Mouse (Mus musculus): ENCODE results near the gene Fcna.
A peak's percentile ranks its signal among the peaks of the same experiment; 100 is the strongest.

The Fcna gene

DNA sequence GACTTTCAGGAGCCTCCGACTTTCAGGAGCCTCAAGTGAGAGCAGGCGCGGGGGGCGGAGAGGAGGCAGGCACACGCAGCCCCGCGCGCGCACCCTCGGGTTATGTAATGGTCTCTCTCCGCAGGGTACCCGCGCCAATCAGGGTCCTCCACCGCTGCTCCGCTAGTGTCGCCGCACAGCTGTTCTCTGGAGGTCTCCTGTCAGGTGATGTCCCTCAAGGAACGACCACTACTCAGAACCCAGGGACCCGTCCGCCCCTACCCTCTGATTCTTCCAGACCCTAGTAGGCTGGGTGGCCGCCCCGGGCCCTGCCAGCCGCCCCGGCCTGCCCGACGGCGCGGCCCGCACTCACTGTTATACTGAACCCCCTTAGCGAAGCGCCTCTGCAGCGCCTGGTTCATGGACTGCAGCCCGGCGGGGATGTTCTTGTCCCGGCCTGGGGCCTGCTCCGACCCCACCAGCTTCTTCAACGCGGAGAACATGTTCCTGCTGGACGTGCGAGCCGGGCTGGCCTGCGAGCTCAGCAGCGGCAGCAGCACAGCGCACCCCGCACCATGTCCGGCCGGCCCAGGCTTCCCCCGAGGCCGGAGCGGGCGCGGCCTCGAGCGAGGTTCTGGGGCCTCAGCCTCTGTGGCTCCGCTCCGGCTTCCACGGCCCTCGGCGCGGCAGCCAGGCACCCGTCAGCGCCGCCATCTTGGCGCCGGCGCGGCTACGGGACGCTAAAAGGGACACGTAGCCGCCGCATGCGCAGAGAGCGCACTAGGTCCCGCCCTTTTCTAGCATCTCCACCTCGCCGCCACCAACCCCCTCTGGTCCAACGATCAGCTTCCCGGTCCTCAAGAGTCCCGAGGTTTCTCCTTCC, 19.8 kb downstream of the Fcna start, which contains the start of gene Rabl6:
Gene Rabl6, minus strand, starts transcription at position 761 of the 862 bp plus-strand sequence.
- DNase-seq (ENCODE audit: extremely low spot score), result peak; percentile 90

DNA sequence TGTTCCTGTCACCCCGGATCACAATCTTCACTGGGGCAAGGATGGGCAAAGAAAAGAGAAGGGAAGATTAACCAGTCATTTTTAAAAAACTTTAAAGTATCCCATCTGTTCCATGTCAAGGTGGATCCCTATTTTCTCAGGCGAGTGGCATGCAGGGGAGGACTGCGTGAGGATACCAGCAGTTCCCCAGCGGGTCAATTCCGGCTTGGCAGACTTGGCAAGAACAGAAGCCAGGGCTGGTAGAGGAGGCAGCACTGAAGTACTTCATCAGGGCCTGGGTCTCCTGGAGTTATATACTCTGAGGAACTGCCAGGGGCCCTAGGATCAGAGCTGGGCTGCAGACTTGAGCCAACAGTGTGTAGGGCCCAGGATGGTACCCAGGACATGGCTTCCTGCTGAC, 25.3 kb downstream of the Fcna start:
- no peak for DNase-seq (ENCODE audit: extremely low spot score)

DNA sequence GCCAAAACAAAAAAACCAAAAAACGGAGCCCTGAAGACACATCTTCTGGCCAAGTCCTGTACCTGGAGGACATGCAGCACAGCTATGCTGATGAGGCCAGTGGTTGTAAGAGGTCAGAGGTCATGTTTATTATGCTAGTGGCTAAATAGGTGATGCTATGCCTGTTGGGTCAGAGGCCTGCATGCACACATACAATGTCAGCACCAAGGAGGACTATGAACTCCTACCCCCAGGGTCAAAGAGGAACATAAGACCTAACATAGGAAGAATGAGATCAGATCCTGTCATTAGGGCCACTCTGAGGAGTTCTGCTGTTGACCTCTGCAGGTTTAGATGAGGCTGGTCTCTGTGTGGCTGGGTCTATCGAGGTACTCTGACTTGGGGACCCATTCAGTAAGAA, 27.8 kb downstream of the Fcna start:
- DNase-seq (ENCODE audit: extremely low spot score), result no peak

DNA sequence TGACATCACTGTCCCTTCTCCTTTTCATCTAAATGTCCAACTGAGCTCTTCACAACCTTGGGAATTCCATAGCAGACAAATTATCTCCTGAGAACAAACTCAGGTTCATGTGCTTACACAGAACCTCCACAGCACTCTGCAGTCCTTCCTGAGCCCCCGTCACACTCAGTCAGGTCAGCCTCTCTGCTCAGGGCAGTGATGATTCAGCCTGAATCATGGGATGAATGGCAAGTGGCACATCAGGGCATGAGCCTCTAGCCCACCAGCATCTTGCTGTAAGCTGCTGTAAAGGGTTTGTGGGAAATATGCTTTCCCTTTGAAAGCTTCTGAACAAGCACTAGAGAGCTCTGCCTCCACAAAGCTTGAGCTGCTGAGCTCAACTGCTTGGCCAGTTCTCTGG, 29.1 kb downstream of the Fcna start:
- no peak for DNase-seq (ENCODE audit: extremely low spot score)

DNA sequence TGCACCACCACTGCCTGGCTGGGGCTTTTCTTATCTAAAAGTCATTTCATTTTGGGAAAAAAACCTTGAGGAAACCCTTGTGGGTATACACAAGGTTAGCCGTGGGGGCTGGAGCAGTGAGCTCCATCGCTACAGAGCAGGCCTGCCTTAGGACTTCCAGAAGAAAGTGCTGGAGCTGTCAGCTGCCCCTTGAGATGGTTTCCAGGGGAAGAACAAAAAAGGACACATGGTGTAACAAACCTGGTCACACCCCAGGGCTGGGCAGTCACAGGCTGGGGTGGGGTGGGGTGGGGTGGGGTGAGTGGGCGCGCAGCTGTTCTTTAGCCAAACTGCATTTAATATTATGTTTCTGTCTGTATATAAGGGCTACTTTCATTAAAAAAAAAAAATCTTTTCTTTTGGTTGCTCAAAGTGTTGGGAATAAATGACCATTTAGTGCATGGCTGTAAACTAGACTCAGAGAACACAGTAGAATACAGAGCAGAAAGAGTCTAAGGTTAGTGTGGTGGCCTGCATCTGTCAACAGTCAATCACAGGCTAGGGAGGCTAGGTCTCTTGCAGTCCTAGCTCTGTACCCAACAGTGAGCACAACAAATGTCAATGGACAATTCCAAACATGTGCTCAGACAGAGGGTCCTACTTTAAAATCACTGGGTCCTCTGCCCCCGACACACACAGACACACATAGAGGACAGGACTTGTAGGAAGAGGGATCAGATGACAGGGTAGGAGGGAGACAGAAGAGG, 30.9 kb downstream of the Fcna start:
- DNase-seq (ENCODE audit: extremely low spot score), result no peak

DNA sequence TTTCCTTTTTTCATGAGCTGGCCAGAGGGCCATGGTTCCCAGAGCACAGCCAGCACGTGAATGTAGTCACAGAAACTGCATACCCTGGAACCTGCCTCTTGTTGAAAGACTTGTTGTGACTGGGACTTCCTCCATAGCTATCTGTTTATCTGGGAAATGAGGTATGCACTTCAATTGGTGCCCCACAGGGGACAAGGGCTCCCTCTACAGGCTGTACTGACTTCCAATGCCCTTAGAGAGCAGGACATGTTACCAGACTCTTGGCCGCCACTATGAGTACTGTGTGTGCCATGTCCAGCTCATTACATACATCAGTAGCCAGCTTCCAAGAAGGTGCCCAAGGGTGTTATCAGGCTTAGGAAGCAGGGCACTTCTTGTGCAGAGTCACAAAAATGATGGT, 36.0 kb downstream of the Fcna start:
- DNase-seq (ENCODE audit: extremely low spot score), result no peak

DNA sequence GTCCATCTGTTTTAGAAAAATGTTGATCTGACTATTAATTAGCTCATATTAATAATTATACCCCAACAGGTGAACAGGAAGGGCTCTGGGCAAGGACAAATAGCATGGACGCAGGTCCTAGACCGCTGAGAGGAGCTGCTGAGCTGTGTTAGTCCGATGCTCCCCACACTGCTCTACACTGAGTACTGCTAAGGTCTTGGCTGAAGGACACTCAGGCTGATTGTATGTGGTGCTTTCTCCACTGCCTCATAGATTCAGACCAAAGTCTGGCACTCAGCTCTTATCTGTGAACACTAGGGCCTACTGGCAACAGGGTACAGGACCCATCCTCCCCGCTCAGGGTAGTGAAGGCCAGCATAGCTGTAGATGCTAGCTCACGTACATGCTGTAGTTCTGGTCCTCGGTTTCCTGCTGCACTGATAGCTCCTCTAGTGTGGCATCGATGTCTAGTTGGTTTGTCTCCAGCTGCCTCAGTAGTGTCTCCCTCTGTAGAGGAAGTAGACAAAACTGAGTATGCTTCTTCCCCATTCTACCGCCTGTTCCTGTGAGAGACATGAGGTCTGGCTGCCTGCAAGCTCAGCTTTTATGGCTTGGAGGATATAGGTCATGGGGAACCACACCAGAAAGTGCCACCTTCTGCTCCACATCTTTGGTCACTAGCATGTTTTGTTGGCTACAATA, 39.5 kb downstream of the Fcna start:
- no peak for DNase-seq (ENCODE audit: extremely low spot score)

DNA sequence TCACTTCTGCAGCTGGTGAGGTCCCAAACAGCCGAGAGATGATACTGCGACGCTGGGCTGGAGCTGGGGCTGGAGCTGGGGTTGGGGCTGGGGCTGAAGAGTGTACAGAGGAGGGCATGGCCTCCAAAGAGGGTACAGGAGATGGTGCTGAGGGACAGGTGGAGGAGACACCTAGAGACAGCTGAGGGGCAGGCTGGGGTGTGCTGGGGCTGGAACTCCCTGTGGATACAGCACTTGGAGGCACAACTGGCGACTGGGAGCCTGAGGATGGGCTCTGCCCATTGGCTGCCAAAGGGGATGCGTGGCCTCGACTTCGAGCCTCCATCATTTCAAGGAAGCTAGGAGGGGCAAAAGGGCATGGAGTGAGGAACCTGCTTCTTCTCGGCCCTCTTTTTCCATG, 40.5 kb downstream of the Fcna start:
- no peak for DNase-seq (ENCODE audit: extremely low spot score)

DNA sequence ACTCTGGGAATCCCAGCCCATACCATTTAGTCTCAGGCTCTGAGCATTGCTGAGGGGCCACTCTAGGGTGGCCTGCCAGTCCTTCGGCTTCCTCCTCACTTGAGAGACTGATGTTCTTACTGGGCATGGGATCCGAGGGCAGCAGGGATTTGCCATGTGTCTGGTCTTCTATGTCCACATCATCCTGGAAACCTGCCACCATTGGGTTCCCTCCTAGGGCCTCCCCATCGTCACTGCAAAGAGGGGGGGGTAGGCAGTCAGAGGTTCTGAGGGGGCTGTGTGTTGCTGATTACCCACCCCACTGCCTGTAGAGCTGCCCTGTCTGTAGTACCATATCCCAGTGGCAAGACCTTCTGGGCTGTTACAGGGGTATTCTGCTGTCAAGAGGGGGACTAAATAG, 42.2 kb downstream of the Fcna start:
- no peak for DNase-seq (ENCODE audit: extremely low spot score)

DNA sequence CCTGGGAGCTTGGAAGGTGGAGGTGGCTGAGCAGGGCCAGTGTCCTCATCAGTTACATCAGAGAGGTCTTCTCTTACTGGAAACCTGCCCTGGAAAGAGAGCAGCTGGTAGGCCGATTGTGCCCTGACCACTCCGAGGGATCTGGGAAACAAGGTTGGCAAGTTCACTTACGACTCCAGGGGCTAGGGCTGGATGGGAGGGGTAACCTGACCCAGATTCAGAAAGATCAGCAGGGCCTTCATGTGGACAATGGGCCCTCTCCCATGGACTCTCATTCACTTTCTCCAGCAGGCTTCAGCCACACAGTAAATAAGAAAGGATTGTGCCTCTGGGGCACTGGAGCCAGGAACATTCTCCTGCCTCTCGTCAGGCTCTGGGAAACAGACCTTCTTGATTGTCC, 43.0 kb downstream of the Fcna start:
- no peak for DNase-seq (ENCODE audit: extremely low spot score)

DNA sequence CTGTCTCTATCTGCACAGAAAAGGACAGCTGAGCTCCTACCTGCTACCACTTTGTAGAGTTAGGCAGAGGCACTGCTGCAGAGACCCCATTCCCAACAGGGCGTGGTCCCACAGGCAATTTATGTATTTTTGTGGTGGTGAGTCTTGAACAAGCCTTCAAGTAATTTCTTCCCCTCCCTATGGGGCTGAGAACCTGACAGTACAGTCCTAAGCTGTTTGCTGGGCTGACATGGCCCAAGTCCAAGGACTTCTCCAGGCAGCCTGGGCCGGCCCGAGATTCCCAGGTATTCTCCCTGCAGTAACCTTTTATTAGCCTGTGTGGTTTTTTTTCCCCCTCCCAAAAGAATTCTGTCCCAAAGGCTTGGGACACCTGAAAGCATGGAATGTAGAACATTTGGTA, 43.7 kb downstream of the Fcna start:
- DNase-seq (ENCODE audit: extremely low spot score), result no peak

DNA sequence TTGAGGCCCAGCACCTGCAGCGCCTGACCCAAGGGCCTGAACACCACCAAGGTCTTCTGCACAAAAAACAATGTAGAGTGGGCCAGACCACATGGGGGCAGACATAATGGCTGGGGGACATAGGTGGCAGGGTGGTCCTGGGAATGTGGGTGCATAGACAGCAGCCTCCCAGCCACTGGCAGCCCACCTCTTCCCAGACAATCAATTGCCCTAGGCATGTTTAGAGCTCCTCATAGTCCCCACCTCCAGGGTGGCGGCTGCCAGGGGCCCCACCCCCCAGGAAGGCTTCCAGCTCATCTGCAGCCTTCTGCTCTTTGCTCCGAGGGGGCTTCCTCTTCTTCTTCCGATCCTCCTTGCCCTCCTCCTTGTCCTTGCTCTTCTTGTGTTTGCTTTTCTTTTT, 44.3 kb downstream of the Fcna start:
- no peak for DNase-seq (ENCODE audit: extremely low spot score)

DNA sequence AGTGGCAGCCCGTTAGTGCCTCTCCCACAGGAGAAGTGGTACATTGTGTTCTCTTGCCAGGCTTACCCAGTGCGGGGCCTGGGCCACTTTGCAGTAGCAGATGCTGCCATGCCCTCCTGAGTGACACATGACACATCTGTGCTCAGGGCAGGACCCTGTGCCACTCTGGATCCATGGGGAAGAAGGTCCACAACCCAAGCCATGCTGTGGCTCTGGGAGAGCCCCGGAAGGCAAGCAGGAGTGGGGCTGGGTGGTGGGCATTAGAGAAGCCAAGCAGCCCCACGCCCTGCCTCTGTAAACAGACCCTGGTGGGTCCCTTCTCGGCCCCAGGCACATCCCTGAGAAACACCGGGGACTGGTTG, 44.7 kb downstream of the Fcna start:
- DNase-seq (ENCODE audit: extremely low spot score), result no peak

DNA sequence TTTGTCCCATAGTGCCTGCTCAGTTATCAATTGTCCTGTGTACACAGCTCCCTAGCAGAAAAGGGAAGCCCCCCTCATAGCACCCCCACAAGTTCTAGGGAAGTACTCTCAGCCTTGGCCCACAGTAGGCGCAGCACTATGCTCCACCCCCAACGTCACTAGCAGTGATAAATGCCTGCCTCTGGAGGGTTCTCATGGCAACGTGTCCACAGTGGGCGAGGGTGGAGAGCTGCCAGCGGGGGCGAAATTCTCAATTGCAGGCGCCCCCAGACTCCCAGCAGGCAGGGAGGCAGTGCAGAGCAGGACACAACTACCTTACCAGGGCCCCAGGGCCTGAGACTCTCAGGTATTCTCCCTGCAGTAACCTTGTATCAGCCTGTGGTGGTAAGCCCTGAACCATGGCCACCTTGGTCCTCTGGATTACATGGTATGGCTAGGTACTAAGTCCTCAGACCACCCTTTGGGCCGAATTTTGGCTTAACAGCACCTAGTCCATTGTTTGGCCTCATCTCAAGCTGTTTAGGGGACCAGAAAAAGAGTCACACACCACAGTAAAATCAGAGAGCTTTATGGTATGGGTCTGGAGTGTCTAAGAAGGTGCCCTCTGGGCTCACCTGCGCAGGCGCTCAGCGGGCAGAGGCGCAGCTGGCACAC, 45.2 kb downstream of the Fcna start:
- DNase-seq (ENCODE audit: extremely low spot score), result no peak

DNA sequence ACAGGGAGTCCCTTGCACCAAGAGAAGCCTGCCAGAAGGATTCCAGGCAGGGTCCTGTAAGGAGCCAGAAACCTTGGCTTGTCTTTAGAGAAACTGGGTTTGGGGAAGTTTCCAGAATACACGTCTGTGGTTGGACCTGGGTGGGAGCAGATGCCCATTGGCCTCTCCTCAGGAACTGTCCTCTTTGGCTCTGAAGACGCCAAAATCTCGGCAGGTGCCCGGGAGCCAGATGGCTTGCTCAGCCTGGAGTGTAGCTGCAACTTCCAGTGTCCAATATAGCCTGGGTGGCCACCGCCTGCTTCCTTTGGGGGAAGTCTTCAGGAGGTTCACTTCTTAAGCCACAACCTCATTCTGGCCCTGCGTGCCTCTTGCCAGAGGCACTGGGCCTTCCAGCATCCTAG, 45.9 kb downstream of the Fcna start:
- no peak for DNase-seq (ENCODE audit: extremely low spot score)

DNA sequence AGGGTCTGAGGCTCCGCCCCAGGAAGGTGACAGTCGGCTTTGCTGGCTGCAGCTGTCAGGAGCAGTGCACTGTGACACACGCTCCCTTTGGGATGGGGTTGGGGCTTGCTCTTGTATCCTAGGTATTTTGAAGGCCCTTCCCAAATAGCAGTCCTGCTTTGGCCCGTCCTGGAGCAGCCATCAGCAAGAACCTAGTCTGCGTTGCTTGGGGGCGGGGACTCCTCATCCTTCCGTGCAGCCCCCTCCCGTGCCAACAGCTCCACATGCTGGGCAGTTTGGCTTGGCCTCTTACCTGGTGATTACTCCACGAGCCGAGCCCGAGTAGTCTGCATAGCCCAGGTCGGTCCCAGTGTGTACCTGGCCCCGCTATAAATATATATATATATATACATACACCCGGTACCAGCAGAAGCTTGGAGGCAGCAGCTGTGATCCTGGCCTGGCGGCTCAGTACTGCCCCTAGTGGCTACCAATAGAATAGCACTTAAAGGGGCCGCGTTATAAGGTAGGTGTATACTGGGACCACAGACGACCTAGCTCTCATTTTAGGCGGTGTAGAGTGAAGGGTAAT, 46.5 kb downstream of the Fcna start, which contains the start of gene Ajm1:
Gene Ajm1, minus strand, starts transcription at position 464 of the 571 bp plus-strand sequence.
- DNase-seq (ENCODE audit: extremely low spot score), result peak; percentile 75

DNA sequence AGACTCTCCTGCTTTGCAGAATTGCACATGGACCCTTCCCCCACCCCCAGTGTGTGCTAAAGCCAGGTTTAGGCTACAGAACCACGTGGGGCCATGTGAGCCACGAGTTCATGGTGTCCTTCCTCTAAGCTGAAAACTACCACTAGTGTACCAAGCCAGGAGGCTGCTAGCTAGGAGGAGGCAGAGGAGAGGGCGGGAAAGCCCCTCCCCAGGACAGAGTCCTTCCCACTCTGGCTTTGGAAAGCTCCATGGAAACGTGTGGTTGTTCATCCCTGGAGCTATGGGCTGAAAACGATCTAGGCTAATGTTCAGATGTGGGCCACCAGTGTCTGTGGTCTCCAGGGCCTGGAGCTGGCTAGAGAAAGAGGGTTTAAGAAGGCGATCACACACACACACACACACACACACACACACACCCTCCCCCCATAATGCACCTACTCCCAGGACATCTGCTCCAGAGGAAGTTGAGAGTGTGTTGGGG, 47.2 kb downstream of the Fcna start:
- DNase-seq (ENCODE audit: extremely low spot score), result no peak

DNA sequence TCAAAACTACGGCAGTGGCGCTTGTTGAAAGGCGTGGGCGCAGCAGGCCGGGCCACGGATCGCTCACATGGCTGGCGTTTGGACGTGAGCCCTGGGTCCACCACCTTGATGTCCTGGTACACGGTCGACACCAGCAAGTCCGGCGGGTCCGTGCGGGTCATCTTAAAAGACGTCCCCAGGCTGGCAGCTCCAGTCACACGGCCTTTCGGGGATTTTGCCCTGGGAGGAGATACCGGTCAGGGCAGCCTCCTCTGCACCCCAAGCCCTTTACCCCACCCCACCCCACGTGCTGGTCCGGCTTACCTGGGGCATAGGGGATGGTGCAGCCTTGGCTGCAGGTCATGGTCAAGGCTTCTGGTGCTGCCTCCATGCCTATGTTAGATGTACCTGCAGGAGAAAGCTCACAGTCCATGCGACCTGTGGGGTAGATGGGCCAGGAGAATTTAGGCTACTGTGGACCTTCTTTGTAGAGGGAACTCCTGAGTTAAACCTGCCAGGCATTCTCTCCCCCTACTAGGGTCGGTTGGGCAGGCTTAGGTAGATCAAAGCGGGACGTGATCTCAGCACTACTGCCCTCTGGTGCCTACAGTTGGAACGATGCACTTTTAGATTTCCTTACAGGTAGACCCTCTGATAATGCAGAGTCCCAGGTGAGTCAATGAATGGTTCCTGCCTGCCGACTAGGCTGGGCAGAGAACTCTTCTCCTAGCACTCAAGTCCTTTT, 47.9 kb downstream of the Fcna start:
- peak; percentile 48 for DNase-seq (ENCODE audit: extremely low spot score)

DNA sequence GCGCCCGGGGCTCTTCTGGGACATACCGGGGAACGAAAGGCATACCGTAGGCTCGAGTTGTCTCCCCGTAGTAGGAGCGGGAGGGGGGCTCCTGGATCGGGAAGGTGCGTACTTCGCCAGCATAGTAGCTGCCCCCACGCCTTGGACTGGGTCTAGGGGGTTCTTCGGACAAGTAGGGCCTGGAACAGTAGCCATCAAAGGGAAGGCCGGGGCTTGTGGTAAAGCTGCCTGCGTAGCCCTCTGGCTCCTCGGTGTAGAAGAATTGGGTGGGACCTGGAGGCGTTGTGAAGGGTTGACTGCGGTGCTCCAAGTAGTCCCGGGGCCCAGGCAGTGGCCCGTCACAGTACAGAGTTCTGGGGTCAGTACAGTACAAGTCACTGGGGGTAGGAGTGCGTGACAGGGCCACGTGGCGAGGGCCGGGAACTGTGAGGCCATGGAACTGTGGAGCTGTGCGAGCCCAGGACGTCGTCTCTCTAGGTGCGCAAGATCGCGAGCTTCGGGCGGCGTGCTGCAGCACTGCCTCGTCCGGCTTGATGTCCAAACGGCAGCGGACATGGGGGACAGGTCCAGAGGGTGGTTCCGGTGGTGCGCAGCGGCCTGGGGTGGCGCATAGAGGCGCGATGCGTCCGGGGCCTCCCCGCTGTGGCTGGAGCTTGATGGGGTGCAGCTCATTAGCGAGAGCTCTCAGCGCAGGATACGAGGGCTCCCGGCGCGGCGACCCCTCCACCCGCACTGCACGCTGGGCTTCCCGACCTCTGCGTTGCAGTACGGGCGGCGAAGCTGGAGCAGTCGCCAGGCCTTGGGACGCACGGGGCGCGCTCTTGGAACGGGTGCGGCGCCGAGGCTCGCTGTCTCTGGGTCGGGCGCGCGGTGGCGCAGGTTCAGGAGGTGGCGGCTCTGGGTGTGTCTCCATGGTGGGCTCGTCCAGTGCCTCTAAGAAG, 48.8 kb downstream of the Fcna start:
- DNase-seq (ENCODE audit: extremely low spot score), result peak; percentile 32

Measured in embryo, embryonic 9.5 days (tissue).